In genomic region chr15:94139534-94139958, GRCm38 (mm10) we compare ENCODE assay signal across 8 mouse cellular contexts.
A peak's percentile ranks its signal among the peaks of the same experiment; 100 is the strongest.
DNase-seq lines count a peak whose midpoint lies in the region; ATAC-seq and TF ChIP-seq lines count a peak whose summit lies in the region.
"Had no signal": no experiment of that assay in that cellular context is flagged by ENCODE, and none has a peak within 500 bp of the region (broad histone marks: within the 10 kb centered on the region; RNA-seq: fewer than 3 reads in every experiment).

No protein-coding gene starts in this region.

- no peaks in the 10 kb centered on the region for H3K27me3 ChIP-seq in limb, embryonic 14.5 days (ENCODE audit: control insufficient read depth, insufficient read depth, low read length)
- H3K27me3 ChIP-seq: liver, embryonic 13.5 days had no signal

- no peak overlapping the region for H3K27ac ChIP-seq in limb, embryonic 14.5 days (replicated peaks; ENCODE audit: low read depth, low read length)
- H3K27ac ChIP-seq: liver, embryonic 13.5 days had no signal

- H3K4me1 ChIP-seq in limb, embryonic 14.5 days (ENCODE audit: control insufficient read depth, insufficient read depth, low read length): peaks cover 11% of the 10 kb centered on the region; the same call in 1 of the 2 replicates
- H3K4me1 ChIP-seq: liver, embryonic 13.5 days had no signal

- H3K36me3 ChIP-seq in limb, embryonic 14.5 days (ENCODE audit: control insufficient read depth, insufficient read depth, low read length): no peaks in the 10 kb centered on the region
- H3K36me3 ChIP-seq: liver, embryonic 13.5 days had no signal

- no peak for ATAC-seq in limb, embryonic 14.5 days (ENCODE audit: low FRiP score, low read depth)
- ATAC-seq in erythroid progenitor cell, adult 5-6 weeks (replicated peaks; ENCODE audit: low FRiP score, poor library complexity, severe bottlenecking): no peak

- no peaks in the 10 kb centered on the region for H3K9me3 ChIP-seq in limb, embryonic 14.5 days (ENCODE audit: control insufficient read depth, low read length)

- peak; percentile 4 for DNase-seq in urinary bladder, postnatal 25 days (ENCODE audit: low spot score)
- no peak for DNase-seq in urinary bladder, adult 2 months (ENCODE audit: low spot score)
- peak; percentile 37 for DNase-seq in forelimb bud, embryonic 11.5 days (ENCODE audit: low read depth, low spot score)
- DNase-seq in limb, embryonic 14.5 days (ENCODE audit: low spot score): peak; percentile 7
- DNase-seq in yolk sac, embryonic 10.5 days (ENCODE audit: low spot score): peak; percentile 52
- no peak for DNase-seq in layer of hippocampus, postnatal 14 days (ENCODE audit: low spot score in 2 of 2)
- DNase-seq: liver, embryonic 13.5 days had no signal

- no peak for TF ChIP-seq POLR2A in limb, embryonic 14.5 days (IDR thresholded peaks at IDR 0.05; ENCODE audit: borderline replicate concordance, extremely low read depth, insufficient read depth, insufficient read length)

- WGBS in limb, embryonic 14.5 days: 20% methylated on average over 13 of the region's 13 CpGs

- peak overlapping the region; percentile 13; the same call in 1 of the 2 replicates for H3K4me2 ChIP-seq in limb, embryonic 14.5 days (replicated peaks; ENCODE audit: low read depth, low read length, severe bottlenecking)
- H3K4me2 ChIP-seq: liver, embryonic 13.5 days had no signal

- H3K4me3 ChIP-seq in limb, embryonic 14.5 days (replicated peaks; ENCODE audit: low read length): no peak overlapping the region
- H3K4me3 ChIP-seq: liver, embryonic 13.5 days had no signal

- no peak overlapping the region for H3K9ac ChIP-seq in limb, embryonic 14.5 days (ENCODE audit: low read depth, low read length, severe bottlenecking)
- H3K9ac ChIP-seq: liver, embryonic 13.5 days had no signal

Comparison
In these comparisons a context has a peak if more than half of its experiments do, and no peak if none do; other contexts are left out.
1. DNase-seq: peak in urinary bladder, postnatal 25 days (single experiment), forelimb bud, embryonic 11.5 days (single experiment), limb, embryonic 14.5 days (single experiment) and yolk sac, embryonic 10.5 days (single experiment); none in urinary bladder, adult 2 months (single experiment) and layer of hippocampus, postnatal 14 days (0 of 2).